ENCODE assay signal across 7 mouse cellular contexts in genomic region chr6:71909384-71909783, GRCm38 (mm10). TPM values are rescaled to one million over a fixed set of nuclear protein-coding genes. Genes with fewer than 3 reads are reported as not detected.
A peak's percentile ranks its signal among the peaks of the same experiment; 100 is the strongest.
DNase-seq lines count a peak whose midpoint lies in the region; ATAC-seq and TF ChIP-seq lines count a peak whose summit lies in the region.

No protein-coding gene starts in this region.

- ATAC-seq in lung, embryonic 15.5 days (ENCODE audit: borderline replicate concordance, extremely low read depth, low FRiP score, low TSS enrichment) = no peak; the same call in 1 of the 2 replicates
- ATAC-seq in forebrain, embryonic 11.5 days (replicated peaks; ENCODE audit: low FRiP score) = no peak
- ATAC-seq in limb, embryonic 11.5 days (ENCODE audit: insufficient number of reproducible peaks, low FRiP score, low TSS enrichment, low read depth) = no peak
- ATAC-seq in erythroid progenitor cell, adult 5-6 weeks (replicated peaks; ENCODE audit: low FRiP score, poor library complexity, severe bottlenecking) = no peak

- no peak for TF ChIP-seq POLR2A in olfactory bulb, adult 2 months (IDR thresholded peaks at IDR 0.05; ENCODE audit: insufficient read depth, low read depth, low read length)

- 0 out of 2 replicates have a peak overlapping the region, but pooled peaks have one; percentile 72 for H3K27ac ChIP-seq in lung, embryonic 15.5 days
- H3K27ac ChIP-seq in forebrain, embryonic 11.5 days (ENCODE audit: low read depth, low read length) = 0 out of 2 replicates have a peak overlapping the region, but pooled peaks have one; percentile 15
- no peak overlapping the region for H3K27ac ChIP-seq in limb, embryonic 11.5 days (replicated peaks; ENCODE audit: low read depth, low read length)
- no peak overlapping the region for H3K27ac ChIP-seq in olfactory bulb, adult 2 months (ENCODE audit: insufficient read depth, low read depth, low read length)

- peaks cover 17% of the 10 kb centered on the region for H3K4me1 ChIP-seq in lung, embryonic 15.5 days
- no peaks in the 10 kb centered on the region for H3K4me1 ChIP-seq in forebrain, embryonic 11.5 days (replicated peaks; ENCODE audit: control insufficient read depth, insufficient read depth, low read length)
- no peaks in the 10 kb centered on the region for H3K4me1 ChIP-seq in limb, embryonic 11.5 days (ENCODE audit: control insufficient read depth, insufficient read depth, low read length)
- no peaks in the 10 kb centered on the region for H3K4me1 ChIP-seq in olfactory bulb, adult 2 months (ENCODE audit: control insufficient read depth, insufficient read depth, low read length)

- no peak for DNase-seq in lung, postnatal 25 days (ENCODE audit: low spot score)
- DNase-seq in forebrain, embryonic 11.5 days (ENCODE audit: low spot score) = no peak
- no peak for DNase-seq in limb, embryonic 11.5 days (ENCODE audit: low spot score)
- no peak for DNase-seq in gastrocnemius, postnatal 25 days

- H3K36me3 ChIP-seq in lung, embryonic 15.5 days = peaks cover 20% of the 10 kb centered on the region
- no peaks in the 10 kb centered on the region; the same call in 1 of the 2 replicates for H3K36me3 ChIP-seq in forebrain, embryonic 11.5 days (ENCODE audit: control insufficient read depth, insufficient read depth, low read length)
- H3K36me3 ChIP-seq in limb, embryonic 11.5 days (ENCODE audit: control insufficient read depth, insufficient read depth, low read length) = peaks cover 6% of the 10 kb centered on the region; the same call in 1 of the 2 replicates

- 20% methylated on average over 10 of the region's 10 CpGs for WGBS in lung, embryonic 15.5 days
- 28% methylated on average over 10 of the region's 10 CpGs for WGBS in forebrain, embryonic 11.5 days
- WGBS in limb, embryonic 11.5 days = 29% methylated on average over 10 of the region's 10 CpGs
- WGBS in olfactory bulb, adult 2 months = 28% methylated on average over 10 of the region's 10 CpGs

- H3K9me3 ChIP-seq in lung, embryonic 15.5 days = no peaks in the 10 kb centered on the region
- H3K9me3 ChIP-seq in forebrain, embryonic 11.5 days (ENCODE audit: control insufficient read depth, low read length) = no peaks in the 10 kb centered on the region
- no peaks in the 10 kb centered on the region for H3K9me3 ChIP-seq in limb, embryonic 11.5 days (ENCODE audit: control insufficient read depth, low read length)

- H3K27me3 ChIP-seq in lung, embryonic 15.5 days = no peaks in the 10 kb centered on the region
- no peaks in the 10 kb centered on the region for H3K27me3 ChIP-seq in forebrain, embryonic 11.5 days (ENCODE audit: control insufficient read depth, insufficient read depth, low read length)
- no peaks in the 10 kb centered on the region for H3K27me3 ChIP-seq in limb, embryonic 11.5 days (ENCODE audit: control insufficient read depth, insufficient read depth, low read length)

- H3K4me2 ChIP-seq in lung, embryonic 15.5 days = peak overlapping the region; percentile 56
- H3K4me2 ChIP-seq in forebrain, embryonic 11.5 days (ENCODE audit: low read depth, low read length, severe bottlenecking) = peak overlapping the region; percentile 49
- peak overlapping the region; percentile 53 for H3K4me2 ChIP-seq in limb, embryonic 11.5 days (ENCODE audit: low read depth, severe bottlenecking)

- peak overlapping the region; percentile 89 for H3K4me3 ChIP-seq in lung, embryonic 15.5 days
- H3K4me3 ChIP-seq in forebrain, embryonic 11.5 days (ENCODE audit: low read depth, low read length) = peak overlapping the region; percentile 80
- peak overlapping the region; percentile 72 for H3K4me3 ChIP-seq in limb, embryonic 11.5 days (ENCODE audit: low read depth, low read length)
- 0 out of 2 replicates have a peak overlapping the region, but pooled peaks have one; percentile 12 for H3K4me3 ChIP-seq in olfactory bulb, adult 2 months (ENCODE audit: insufficient read depth, low read depth, low read length)

- H3K9ac ChIP-seq in lung, embryonic 15.5 days = peak overlapping the region; percentile 78
- H3K9ac ChIP-seq in forebrain, embryonic 11.5 days (ENCODE audit: low read length) = peak overlapping the region; percentile 79; the same call in 1 of the 2 replicates
- H3K9ac ChIP-seq in limb, embryonic 11.5 days (ENCODE audit: low read length) = no peak overlapping the region; the same call in 1 of the 2 replicates

- TF ChIP-seq CTCF in olfactory bulb, adult 2 months (IDR thresholded peaks at IDR 0.05; ENCODE audit: insufficient read depth, low read depth, low read length) = no peak

RNA-seq across cellular contexts. Expression of gene Polr1a, which starts 0.5 kb away (rescaled TPM):
- polyA plus RNA-seq in lung, embryonic 15.5 days (2015; fragmentation: Nextera tagmentation; extraction: Ambion mirVana) = 29.0 and 35.1 TPM in 2 replicates
- 32.9 and 38.5 TPM in 2 replicates for polyA plus RNA-seq in forebrain, embryonic 11.5 days (2014; fragmentation: Nextera tagmentation; extraction: Ambion mirVana)
- 31.0 and 36.1 TPM in 2 replicates for polyA plus RNA-seq in limb, embryonic 11.5 days (2014; fragmentation: Nextera tagmentation; extraction: Ambion mirVana)
- not detected in 2 replicates for polyA plus RNA-seq in olfactory bulb, adult 2 months (2012; ENCODE audit: insufficient read depth, insufficient read length, low replicate concordance, missing spikeins)
- 7.9 and 21.4 TPM in 2 replicates for total RNA-seq in erythroid progenitor cell, adult 5-6 weeks (2015; ENCODE audit: low replicate concordance)
- total RNA-seq in erythroid progenitor cell, adult 5-6 weeks (2017; ENCODE audit: low replicate concordance) = 5.9 and 6.7 TPM in 2 replicates
- 10 to 100 TPM; 26.7 to 34.2 TPM for total RNA-seq in gastrocnemius, postnatal 25 days (2021)

RNA-seq across cellular contexts. Expression of gene Ptcd3, which starts 0.8 kb away (rescaled TPM):
- 92.4 and 95.0 TPM in 2 replicates for polyA plus RNA-seq in lung, embryonic 15.5 days (2015; fragmentation: Nextera tagmentation; extraction: Ambion mirVana)
- 130 and 142 TPM in 2 replicates for polyA plus RNA-seq in forebrain, embryonic 11.5 days (2014; fragmentation: Nextera tagmentation; extraction: Ambion mirVana)
- 138 TPM in 2 replicates for polyA plus RNA-seq in limb, embryonic 11.5 days (2014; fragmentation: Nextera tagmentation; extraction: Ambion mirVana)
- polyA plus RNA-seq in olfactory bulb, adult 2 months (2012; ENCODE audit: insufficient read depth, insufficient read length, low replicate concordance, missing spikeins) = not detected in 2 replicates
- total RNA-seq in erythroid progenitor cell, adult 5-6 weeks (2015; ENCODE audit: low replicate concordance) = 55.1 and 91.0 TPM in 2 replicates
- 42.0 and 47.4 TPM in 2 replicates for total RNA-seq in erythroid progenitor cell, adult 5-6 weeks (2017; ENCODE audit: low replicate concordance)
- 10 to 100 TPM; 65.0 to 76.7 TPM for total RNA-seq in gastrocnemius, postnatal 25 days (2021)

Comparison
In these comparisons a context has a peak if more than half of its experiments do, and no peak if none do; other contexts are left out.
1. H3K27ac ChIP-seq: peak in lung, embryonic 15.5 days (single experiment) and forebrain, embryonic 11.5 days (single experiment); none in limb, embryonic 11.5 days (single experiment) and olfactory bulb, adult 2 months (single experiment).
2. H3K4me3 ChIP-seq: peak in every context shown above with its lines; median percentile 89 in lung, embryonic 15.5 days; 80 in forebrain, embryonic 11.5 days; 72 in limb, embryonic 11.5 days; 12 in olfactory bulb, adult 2 months.
3. Peak in every context shown above with its lines, with median percentiles within 50 percentile points of each other: H3K4me2 ChIP-seq.